Mouse (Mus musculus): Measurements from ENCODE around the gene Xylb.
A peak's percentile ranks its signal among the peaks of the same experiment; 100 is the strongest.

The Xylb gene

GRCm38 (mm10) chr9:119401801-119402214, 44.6 kb downstream of the Xylb start, which contains the start of gene Acvr2b:
Gene Acvr2b, plus strand, starts transcription at chr9:119402118.
- peak; percentile 91 to 93 for DNase-seq (ENCODE audit: low spot score in 2 of 2)

- peak in 1 of 2 experiments; percentile 59 for DNase-seq (ENCODE audit: low spot score in 2 of 2)
Measured at GRCm38 (mm10) chr9:119402253-119403235, 45.4 kb downstream of the Xylb start.

- DNase-seq (ENCODE audit: low spot score in 2 of 2), result peak in 1 of 2 experiments; percentile 43
Measured at GRCm38 (mm10) chr9:119403236-119403641, 46.1 kb downstream of the Xylb start.

- no peak for DNase-seq (ENCODE audit: low spot score in 2 of 2)
Measured at GRCm38 (mm10) chr9:119404090-119404489, 46.9 kb downstream of the Xylb start.

GRCm38 (mm10) chr9:119407884-119408283, 50.7 kb downstream of the Xylb start:
- DNase-seq (ENCODE audit: low spot score in 2 of 2), result no peak

GRCm38 (mm10) chr9:119408898-119409664, 51.9 kb downstream of the Xylb start:
- DNase-seq (ENCODE audit: low spot score in 2 of 2), result no peak

- DNase-seq (ENCODE audit: low spot score in 2 of 2), result no peak
Measured at GRCm38 (mm10) chr9:119409864-119410263, 52.7 kb downstream of the Xylb start.

- DNase-seq (ENCODE audit: low spot score in 2 of 2), result no peak
Measured at GRCm38 (mm10) chr9:119418025-119418424, 60.8 kb downstream of the Xylb start.

- DNase-seq (ENCODE audit: low spot score in 2 of 2), result no peak
Measured at GRCm38 (mm10) chr9:119419852-119420438, 62.8 kb downstream of the Xylb start.

GRCm38 (mm10) chr9:119425217-119425975, 68.2 kb downstream of the Xylb start:
- DNase-seq (ENCODE audit: low spot score in 2 of 2), result no peak

- no peak for DNase-seq (ENCODE audit: low spot score in 2 of 2)
Measured at GRCm38 (mm10) chr9:119425976-119426415, 68.8 kb downstream of the Xylb start.

- DNase-seq (ENCODE audit: low spot score in 2 of 2), result no peak
Measured at GRCm38 (mm10) chr9:119426483-119426882, 69.3 kb downstream of the Xylb start.

- peak; percentile 63 to 79 for DNase-seq (ENCODE audit: low spot score in 2 of 2)
Measured at GRCm38 (mm10) chr9:119430311-119430710, 73.1 kb downstream of the Xylb start.

GRCm38 (mm10) chr9:119435855-119436254, 78.7 kb downstream of the Xylb start:
- no peak for DNase-seq (ENCODE audit: low spot score in 2 of 2)

- no peak for DNase-seq (ENCODE audit: low spot score in 2 of 2)
Measured at GRCm38 (mm10) chr9:119438065-119438464, 80.9 kb downstream of the Xylb start.

GRCm38 (mm10) chr9:119438498-119439000, 81.4 kb downstream of the Xylb start:
- DNase-seq (ENCODE audit: low spot score in 2 of 2), result no peak
